Mouse (Mus musculus) layer of hippocampus, postnatal 10 days (tissue): Measurements from ENCODE around the gene Pdha1. TPM values are rescaled to one million over a fixed set of nuclear protein-coding genes. Genes with fewer than 3 reads are reported as not detected.

Experiments used
- DNase-seq, 2 experiments: peaks; one replicate each; pipeline ENCODE4 v3.0.0; 2021; ENCODE audit warnings: low spot score in 2 of 2
- long read RNA-seq: library from polyadenylated mRNA; stranded (forward); transcript quantifications from one replicate; pipeline ENCODE4 v2.0.0, GENCODE M21; 2023
- total RNA-seq, 2 experiments: library from RNA; stranded (reverse); gene quantifications; 2 replicates each; pipeline ENCODE4 v1.2.3; 2021

The Pdha1 gene
- total RNA-seq = 100 to 1,000 TPM; 290 to 303 TPM
- long read RNA-seq, transcript Pdha1-201 (11 exons, 2,848 nt) = major isoform, 254 of 284 reads
- long read RNA-seq, partial matches to known transcripts = 15 of 284 reads
- long read RNA-seq, other reads (novel, unspliced or antisense) = 15 of 284 reads

- DNase-seq = peak; percentile 76 to 82
Observed at GRCm38 (mm10) chrX:160137861-160138717, at the start of gene Pdha1. Gene Pdha1, minus strand, starts transcription at chrX:160138413.

- no peak for DNase-seq
Observed at GRCm38 (mm10) chrX:160179032-160179431, 40.8 kb upstream of the Pdha1 start.

DNA sequence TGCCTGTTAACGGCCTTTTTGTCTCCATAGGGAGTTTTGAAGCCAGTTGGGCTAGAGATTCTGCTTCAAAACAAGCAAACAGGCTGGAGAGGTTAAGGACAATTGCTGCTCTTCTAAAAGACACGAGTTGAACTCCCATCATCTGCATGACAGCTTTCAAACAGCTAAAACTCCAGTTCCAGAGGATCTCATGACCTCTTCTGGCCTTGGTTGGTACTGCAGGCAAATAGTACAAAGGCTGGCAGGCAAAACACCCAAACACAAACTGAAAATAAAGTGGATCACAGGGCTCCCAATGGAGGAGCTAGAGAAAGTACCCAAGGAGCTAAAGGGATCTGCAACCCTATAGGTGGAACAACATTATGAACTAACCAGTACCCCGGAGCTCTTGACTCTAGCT, 31.9 kb upstream of the Pdha1 start:
- peak; percentile 75 to 80 for DNase-seq

- no peak for DNase-seq
Observed at GRCm38 (mm10) chrX:160166246-160166985, 28.2 kb upstream of the Pdha1 start.

DNA sequence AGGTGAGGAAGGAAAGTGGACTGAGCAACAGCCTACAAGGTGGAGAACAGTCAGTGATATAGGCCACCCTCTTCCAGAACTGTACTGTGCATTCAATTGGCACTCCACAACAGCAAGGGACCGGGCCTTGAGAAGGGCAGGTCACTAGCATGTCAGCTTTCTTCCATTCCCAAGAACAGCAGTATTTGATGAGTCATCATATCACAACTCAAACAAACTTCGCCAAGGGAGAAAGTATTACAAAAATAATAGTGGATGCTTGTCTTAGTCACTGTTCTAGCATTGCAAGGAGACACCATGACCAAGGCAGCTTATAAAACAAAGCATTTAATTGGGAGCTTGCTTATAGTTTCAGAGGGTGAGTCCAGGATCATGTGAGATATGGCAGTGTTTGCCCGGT, 26.0 kb upstream of the Pdha1 start:
- DNase-seq = no peak

DNA sequence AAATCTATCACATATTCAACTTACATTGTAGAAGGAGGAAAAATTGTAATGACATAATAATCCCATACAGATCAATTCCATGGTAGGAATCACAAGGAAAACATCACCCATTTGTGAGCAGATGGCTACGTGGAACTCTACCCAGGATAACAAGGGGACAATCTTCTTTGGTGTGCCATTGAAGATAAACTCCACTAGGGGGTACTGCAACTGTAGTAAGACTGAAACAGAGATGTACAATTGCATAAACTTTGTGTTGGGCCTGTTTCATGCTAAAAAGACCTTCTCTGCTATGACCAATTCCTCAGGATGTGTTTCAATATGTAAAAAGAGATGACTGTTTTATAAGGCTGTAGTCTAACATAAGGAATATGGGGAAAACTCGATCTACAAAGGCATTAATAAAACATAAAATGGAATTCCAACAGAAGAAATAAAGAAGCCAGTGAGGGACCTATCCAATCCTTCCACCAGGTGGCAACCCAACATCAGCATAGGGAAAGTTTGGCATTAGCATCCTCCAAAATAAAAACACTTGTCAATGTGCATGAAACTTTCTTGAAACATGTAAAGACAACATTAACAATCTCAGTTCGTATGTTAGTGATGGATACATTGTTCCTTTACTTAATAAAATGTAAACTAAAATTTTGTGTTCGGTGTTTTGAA, 15.1 kb upstream of the Pdha1 start:
- DNase-seq = peak; percentile 9 to 26

DNA sequence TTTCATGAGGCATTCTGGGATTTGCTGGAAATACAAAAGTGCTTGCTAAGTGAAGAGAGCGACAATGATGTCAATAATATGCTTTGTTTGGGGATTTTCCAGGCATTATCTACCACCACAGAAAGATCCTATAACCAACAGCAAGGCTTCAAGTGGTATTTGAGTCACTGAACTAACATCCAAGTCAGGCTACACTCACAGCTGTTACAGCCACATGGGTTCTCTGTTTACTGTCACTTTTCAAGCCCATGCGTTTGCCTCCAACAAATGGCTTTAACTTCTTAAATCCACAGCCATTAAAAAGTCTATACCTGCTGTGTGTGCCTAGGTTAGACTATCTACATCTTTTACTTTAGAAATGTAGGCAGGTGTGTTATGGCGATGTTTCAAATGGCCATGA, 10.6 kb upstream of the Pdha1 start:
- DNase-seq = no peak

- no peak for DNase-seq
Observed at GRCm38 (mm10) chrX:160147406-160147805, 9.2 kb upstream of the Pdha1 start.

DNA sequence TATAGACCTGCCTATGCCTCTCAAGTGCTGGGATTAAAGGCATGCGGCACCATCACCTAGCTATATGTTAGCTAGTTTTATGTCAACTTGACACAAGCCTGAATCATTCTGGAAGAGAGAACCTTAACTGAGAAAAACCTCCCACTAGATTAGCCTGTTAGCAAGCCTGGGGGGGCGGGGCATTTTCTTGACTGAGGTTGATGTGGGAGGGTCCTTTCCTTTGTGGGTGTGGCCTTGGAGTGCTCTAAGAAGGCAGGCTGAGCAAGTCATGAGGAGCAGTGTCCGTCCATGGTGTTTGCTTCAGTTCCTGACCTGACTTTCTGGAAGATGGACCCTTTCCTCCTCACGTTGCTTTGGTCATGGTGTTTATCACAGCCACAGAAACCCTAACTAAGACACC, 8.6 kb upstream of the Pdha1 start:
- DNase-seq = no peak

GRCm38 (mm10) chrX:160137177-160137860, 894 bp downstream of the Pdha1 start:
- peak in 1 of 2 experiments; percentile 13 for DNase-seq

- DNase-seq = no peak
Observed at GRCm38 (mm10) chrX:160136153-160136552, 2.1 kb downstream of the Pdha1 start.

- no peak for DNase-seq
Observed at GRCm38 (mm10) chrX:160135719-160136118, 2.5 kb downstream of the Pdha1 start.

- no peak for DNase-seq
Observed at GRCm38 (mm10) chrX:160134136-160134843, 3.9 kb downstream of the Pdha1 start.

DNA sequence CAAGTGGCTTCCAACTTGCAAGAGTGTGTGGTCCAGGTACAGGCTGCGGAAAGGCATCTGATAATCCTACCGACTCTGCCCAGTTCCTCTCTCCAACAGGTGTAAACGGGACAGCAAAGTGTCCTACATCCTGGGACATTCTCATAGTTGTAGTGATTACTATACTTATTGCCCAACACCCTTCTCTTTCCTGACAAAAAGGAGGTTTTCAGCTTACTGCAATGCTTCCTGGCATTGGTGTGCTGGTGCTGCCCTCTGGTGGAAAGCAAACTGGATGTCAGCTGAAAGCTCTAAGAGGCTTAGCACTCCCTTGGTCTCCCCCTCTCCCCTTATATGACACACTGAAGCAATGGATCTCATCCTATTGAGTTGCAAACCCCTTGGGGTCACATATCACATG, 21.6 kb downstream of the Pdha1 start:
- peak; percentile 67 to 76 for DNase-seq

GRCm38 (mm10) chrX:160116074-160116473, 22.1 kb downstream of the Pdha1 start:
- no peak for DNase-seq

DNA sequence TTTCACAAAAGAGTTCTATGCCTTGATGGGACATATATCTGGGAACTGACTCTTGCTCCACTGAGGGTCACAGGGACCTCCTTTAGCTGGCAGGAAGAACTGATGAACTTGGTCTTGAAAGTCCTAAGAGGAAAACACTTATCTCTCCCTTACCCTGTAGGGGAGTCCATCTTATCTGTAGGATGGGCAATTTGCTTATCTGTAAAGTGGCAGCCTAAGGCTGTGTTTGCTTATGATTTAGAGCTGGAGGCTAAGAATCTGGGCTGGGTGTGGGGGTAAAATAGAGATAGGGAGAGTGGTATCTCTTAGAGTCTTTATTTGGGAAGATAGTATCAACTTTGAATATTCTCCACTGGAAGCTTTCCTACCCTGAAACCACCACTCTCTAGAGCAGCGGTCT, 24.4 kb downstream of the Pdha1 start:
- DNase-seq = no peak

DNA sequence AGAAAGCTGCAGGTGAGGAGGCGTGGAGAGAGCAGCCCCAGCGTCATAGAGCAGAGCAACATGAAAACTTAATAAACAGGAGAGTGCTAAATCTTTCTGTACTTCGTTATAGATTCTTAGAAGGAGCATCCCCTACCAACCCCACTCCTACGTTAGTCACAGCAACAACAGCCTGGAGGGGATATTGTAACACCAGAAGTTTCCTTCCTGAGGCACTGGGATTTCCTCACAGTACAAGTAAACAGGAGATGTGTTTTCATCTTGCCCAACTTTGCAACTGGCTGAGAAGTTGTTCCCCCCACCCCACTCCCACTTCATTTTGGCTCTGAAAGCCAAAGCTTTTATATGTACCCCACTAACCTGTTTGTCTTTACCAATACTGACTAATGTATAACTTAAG, 30.4 kb downstream of the Pdha1 start:
- DNase-seq = no peak

- no peak for DNase-seq
Observed at GRCm38 (mm10) chrX:160091973-160092372, 46.2 kb downstream of the Pdha1 start.
